Mouse (Mus musculus) brain, embryonic 14.5 days (tissue): ENCODE measurements around the gene Zfp3.
A peak's percentile ranks its signal among the peaks of the same experiment; 100 is the strongest.

Source experiments
- CTCF ChIP-seq: fragments of 200-500 bp; IDR thresholded peaks from 2 replicates; pipeline ENCODE4 v1.5.1; 2012; ENCODE audit warnings: inconsistent platforms, mild to moderate bottlenecking, moderate library complexity, borderline replicate concordance; ENCODE audit not compliant: insufficient read depth, insufficient read length; ENCODE audit errors: extremely low read depth
- POLR2A ChIP-seq: fragments of 200-500 bp; IDR thresholded peaks from 2 replicates; pipeline ENCODE4 v1.6.1; 2012; ENCODE audit warnings: mild to moderate bottlenecking, inconsistent platforms, borderline replicate concordance; ENCODE audit not compliant: poor library complexity, insufficient read depth, insufficient read length, severe bottlenecking; ENCODE audit errors: extremely low read depth

- TF ChIP-seq CTCF (peak; percentile 95), POLR2A (no peak)
Observed at GRCm38 (mm10) chr11:70755645-70756044, 8.4 kb upstream of the Zfp3 start.
